ENCODE assay signal across 9 mouse cellular contexts in genomic region chr1:118390871-118391387, GRCm38 (mm10). TPM values are rescaled to one million over a fixed set of nuclear protein-coding genes. Genes with fewer than 3 reads are reported as not detected.
DNase-seq lines count a peak whose midpoint lies in the region; ATAC-seq and TF ChIP-seq lines count a peak whose summit lies in the region.
"Had no signal": no experiment of that assay in that cellular context is flagged by ENCODE, and none has a peak within 500 bp of the region (broad histone marks: within the 10 kb centered on the region; RNA-seq: fewer than 3 reads in every experiment).

No protein-coding gene starts in this region.

- no peak for DNase-seq in layer of hippocampus, adult 2 months (ENCODE audit: low spot score in 2 of 2)
- no peak for DNase-seq in layer of hippocampus, adult 9-10 months (ENCODE audit: low spot score)
- no peak for DNase-seq in embryonic facial prominence, embryonic 14.5 days (ENCODE audit: low spot score)
- DNase-seq in limb, embryonic 10.5 days (ENCODE audit: low spot score), result no peak
- no peak for DNase-seq in thymus, adult 2 months
- DNase-seq in adrenal gland, adult 8-10 months, result no peak
- DNase-seq in layer of hippocampus, adult 18-20 months (ENCODE audit: low spot score in 2 of 2), result no peak

- H3K4me1 ChIP-seq in embryonic facial prominence, embryonic 14.5 days (ENCODE audit: control insufficient read depth, insufficient read depth, low read length), result peaks cover 5% of the 10 kb centered on the region
- peaks cover 13% of the 10 kb centered on the region for H3K4me1 ChIP-seq in limb, embryonic 10.5 days
- H3K4me1 ChIP-seq in stomach, embryonic 14.5 days (ENCODE audit: control insufficient read depth, insufficient read depth, low read length), result peaks cover 8% of the 10 kb centered on the region; the same call in 1 of the 2 replicates
- H3K4me1 ChIP-seq in thymus, adult 2 months (replicated peaks; ENCODE audit: control insufficient read depth, insufficient read depth, low read length), result peaks cover 4% of the 10 kb centered on the region

- no peaks in the 10 kb centered on the region for H3K9me3 ChIP-seq in embryonic facial prominence, embryonic 14.5 days (ENCODE audit: control insufficient read depth, low read length)
- no peaks in the 10 kb centered on the region for H3K9me3 ChIP-seq in limb, embryonic 10.5 days (replicated peaks)
- H3K9me3 ChIP-seq in stomach, embryonic 14.5 days (ENCODE audit: control insufficient read depth, low read depth, low read length), result no peaks in the 10 kb centered on the region

- H3K4me2 ChIP-seq in embryonic facial prominence, embryonic 14.5 days (ENCODE audit: low read depth, low read length), result peak overlapping the region; percentile 70
- peak overlapping the region; percentile 79 for H3K4me2 ChIP-seq in stomach, embryonic 14.5 days (replicated peaks; ENCODE audit: low read depth, low read length)

- peak overlapping the region; percentile 85 for H3K4me3 ChIP-seq in layer of hippocampus, adult 2 months
- peak overlapping the region; percentile 98 for H3K4me3 ChIP-seq in embryonic facial prominence, embryonic 14.5 days (ENCODE audit: low read depth, low read length)
- H3K4me3 ChIP-seq in limb, embryonic 10.5 days, result peak overlapping the region; percentile 94
- peak overlapping the region; percentile 81 for H3K4me3 ChIP-seq in stomach, embryonic 14.5 days (ENCODE audit: low read depth, low read length)
- no peak overlapping the region for H3K4me3 ChIP-seq in thymus, adult 2 months (ENCODE audit: control insufficient read depth, insufficient read depth, low read length)

- TF ChIP-seq CTCF in layer of hippocampus, adult 2 months (conservative IDR thresholded peaks at IDR 0.05), result no peak
- no peak for TF ChIP-seq CTCF in thymus, adult 2 months (IDR thresholded peaks at IDR 0.05; ENCODE audit: borderline replicate concordance, control insufficient read depth, extremely low read depth, insufficient read depth, low read length, poor library complexity)

- peak overlapping the region; percentile 95; the same call in 1 of the 2 replicates for H3K27ac ChIP-seq in layer of hippocampus, adult 2 months
- H3K27ac ChIP-seq in embryonic facial prominence, embryonic 14.5 days (replicated peaks; ENCODE audit: low read depth, low read length), result no peak overlapping the region
- H3K27ac ChIP-seq in limb, embryonic 10.5 days, result no peak overlapping the region
- H3K27ac ChIP-seq in stomach, embryonic 14.5 days (ENCODE audit: low read length), result no peak overlapping the region
- H3K27ac ChIP-seq in thymus, adult 2 months (ENCODE audit: control insufficient read depth, insufficient read depth, low read length), result no peak overlapping the region

- H3K36me3 ChIP-seq in embryonic facial prominence, embryonic 14.5 days (ENCODE audit: control insufficient read depth, insufficient read depth, low read length), result peaks cover 13% of the 10 kb centered on the region
- H3K36me3 ChIP-seq in limb, embryonic 10.5 days, result peaks cover 35% of the 10 kb centered on the region
- no peaks in the 10 kb centered on the region for H3K36me3 ChIP-seq in stomach, embryonic 14.5 days (ENCODE audit: control insufficient read depth, insufficient read depth, low read length)
- no peaks in the 10 kb centered on the region for H3K36me3 ChIP-seq in thymus, adult 2 months (ENCODE audit: control insufficient read depth, insufficient read depth, low read length)

- WGBS in embryonic facial prominence, embryonic 14.5 days, result 85% methylated on average over 2 of the region's 2 CpGs
- WGBS in limb, embryonic 10.5 days, result 84% methylated on average over 2 of the region's 2 CpGs
- WGBS in stomach, embryonic 14.5 days, result 71% methylated on average over 2 of the region's 2 CpGs
- WGBS in thymus, adult 2 months, result 92% methylated on average over 2 of the region's 2 CpGs

- H3K9ac ChIP-seq in embryonic facial prominence, embryonic 14.5 days (ENCODE audit: low read depth, low read length), result peak overlapping the region; percentile 89
- H3K9ac ChIP-seq in stomach, embryonic 14.5 days (replicated peaks; ENCODE audit: low read depth, low read length), result no peak overlapping the region

- ATAC-seq in embryonic facial prominence, embryonic 14.5 days (ENCODE audit: low read depth), result no peak
- ATAC-seq in stomach, embryonic 14.5 days (ENCODE audit: insufficient number of reproducible peaks, insufficient read depth, low FRiP score, low read depth), result no peak
- ATAC-seq: activated CD4-positive, CD25-positive, alpha-beta regulatory T cell, adult 4 months had no signal

- no peaks in the 10 kb centered on the region for H3K27me3 ChIP-seq in embryonic facial prominence, embryonic 14.5 days (replicated peaks; ENCODE audit: control insufficient read depth, insufficient read depth, low read length)
- H3K27me3 ChIP-seq in limb, embryonic 10.5 days (ENCODE audit: low read depth, poor library complexity, severe bottlenecking), result no peaks in the 10 kb centered on the region
- H3K27me3 ChIP-seq in stomach, embryonic 14.5 days (ENCODE audit: control insufficient read depth, insufficient read depth, low read length), result no peaks in the 10 kb centered on the region
- H3K27me3 ChIP-seq in thymus, adult 2 months (ENCODE audit: control insufficient read depth, insufficient read depth, low read length), result no peaks in the 10 kb centered on the region

- no peak for TF ChIP-seq POLR2A in thymus, adult 2 months (IDR thresholded peaks at IDR 0.05; ENCODE audit: control insufficient read depth, extremely low read depth, insufficient read depth, low read length, poor library complexity)

RNA-seq across cellular contexts. Expression of gene Clasp1, which starts 2.1 kb away (rescaled TPM):
- total RNA-seq in layer of hippocampus, adult 2 months (2021), result 100 to 1,000 TPM in 1 of 2 experiments, 10 to 100 TPM in 1; 92.5 to 102 TPM
- 40.3 and 48.6 TPM in 2 replicates for polyA plus RNA-seq in embryonic facial prominence, embryonic 14.5 days (2014; fragmentation: Nextera tagmentation; extraction: Ambion mirVana)
- polyA plus RNA-seq in limb, embryonic 10.5 days (2016; fragmentation: Nextera tagmentation; extraction: Ambion mirVana), result 79.5 and 90.1 TPM in 2 replicates
- 64.2 and 76.5 TPM in 2 replicates for polyA plus RNA-seq in stomach, embryonic 14.5 days (2014; fragmentation: Nextera tagmentation; extraction: Ambion mirVana)
- 38.4 and 39.6 TPM in 2 replicates for polyA plus RNA-seq in thymus, adult 2 months (2012; rRNA removed)
- total RNA-seq in adrenal gland, adult 8-10 months (2022), result 10 to 100 TPM; 43.2 to 66.6 (median 54.4) TPM
- total RNA-seq in layer of hippocampus, adult 18-20 months (2021), result 10 to 100 TPM; 91.0 to 94.3 TPM
